Mouse (Mus musculus) left cerebral cortex, postnatal 25 days (tissue): ENCODE measurements around the gene Sgip1. TPM values are rescaled to one million over a fixed set of nuclear protein-coding genes. Genes with fewer than 3 reads are reported as not detected.

ENCODE experiments used
- DNase-seq, 2 experiments: peaks; one replicate each; pipeline ENCODE4 v3.0.0; 2022; ENCODE audit warnings: low spot score in 2 of 2, mixed read lengths in 1 of 2
- intact Hi-C: fragments of 180-260 bp; cut with DNase I; formaldehyde crosslinking; loops from one replicate; pipeline ENCODE4 v1.15.1; 2025
- total RNA-seq, 2 experiments: library from RNA; stranded (reverse); gene quantifications; 2 replicates each; pipeline ENCODE4 v1.2.3; 2021

Sgip1 gene
- total RNA-seq, 2 experiments from 2014 or later = 293 to 306 TPM

DNA sequence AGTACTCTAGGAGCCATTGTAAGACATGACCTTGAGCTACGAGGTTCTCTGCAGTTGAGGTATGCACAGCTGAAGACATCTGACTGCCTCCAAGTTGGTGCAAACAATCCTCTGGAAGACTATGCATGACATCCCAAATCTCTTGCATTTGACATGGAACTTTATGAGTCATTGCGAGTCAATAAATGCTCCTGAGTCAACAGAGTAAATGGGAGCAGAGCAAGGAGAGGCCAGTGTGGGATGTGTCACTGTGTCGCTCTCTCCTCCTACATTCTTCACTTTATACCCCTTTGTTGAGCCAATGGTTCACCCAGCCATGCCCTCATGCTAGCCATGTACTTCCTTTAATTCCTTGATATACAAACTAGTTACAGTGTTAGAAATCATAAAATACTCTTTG is 142.0 kb downstream of the Sgip1 start:
- DNase-seq = no peak
- intact Hi-C loops = no loop called here

DNA sequence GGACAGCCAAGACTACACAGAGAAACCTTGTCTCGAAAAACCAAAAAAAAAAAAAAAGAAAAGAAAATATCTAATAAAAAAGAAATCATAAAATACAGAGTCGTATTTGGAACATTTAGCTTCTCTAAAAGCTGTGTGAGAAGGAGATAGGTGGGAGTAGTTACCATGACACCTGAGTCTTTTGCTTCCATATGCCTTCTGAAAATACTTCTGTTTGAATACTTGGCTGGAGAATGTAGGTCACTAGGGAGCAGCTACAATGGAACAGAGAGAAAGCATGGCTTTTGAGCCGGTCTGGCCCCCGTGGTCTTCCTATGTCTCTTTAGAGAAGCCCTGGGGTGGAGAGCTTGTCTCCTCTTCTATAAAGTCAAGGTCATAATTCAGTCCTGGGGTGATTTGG is 143.1 kb downstream of the Sgip1 start:
- peak in 1 of 2 experiments; percentile 47 for DNase-seq
- intact Hi-C loops = no loop called here

- no peak for DNase-seq
- intact Hi-C loops = no loop called here
Observed at GRCm38 (mm10) chr4:102886459-102886858, 145.4 kb downstream of the Sgip1 start.

DNA sequence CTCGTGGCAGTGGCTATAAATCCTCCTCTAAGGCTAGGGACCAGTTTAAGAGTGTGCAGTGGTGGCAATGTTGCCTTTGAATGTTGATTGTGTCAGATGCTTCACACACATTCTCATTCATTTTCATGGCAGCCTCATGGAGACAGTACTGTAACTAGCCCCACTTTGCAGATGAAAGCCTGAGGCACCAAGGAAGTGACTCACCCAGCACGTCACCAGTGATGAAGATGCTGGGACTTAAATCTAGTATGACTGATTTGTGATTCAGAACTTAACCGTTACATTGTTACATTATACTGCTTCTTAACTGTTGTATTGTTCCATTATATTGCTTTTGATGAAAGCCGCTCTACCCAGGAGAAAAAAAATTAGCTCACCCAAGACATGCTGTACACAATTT is 145.8 kb downstream of the Sgip1 start:
- intact Hi-C loops = no loop called here

GRCm38 (mm10) chr4:102887770-102888689 is 146.9 kb downstream of the Sgip1 start:
- peak; percentile 60 to 89 for DNase-seq
- intact Hi-C loops = no loop called here

More for the DNA sequence above, 145.8 kb downstream of the Sgip1 start:
- no peak for DNase-seq

GRCm38 (mm10) chr4:102895866-102896265 is 154.8 kb downstream of the Sgip1 start:
- intact Hi-C loops = no loop called here
- no peak for DNase-seq

DNA sequence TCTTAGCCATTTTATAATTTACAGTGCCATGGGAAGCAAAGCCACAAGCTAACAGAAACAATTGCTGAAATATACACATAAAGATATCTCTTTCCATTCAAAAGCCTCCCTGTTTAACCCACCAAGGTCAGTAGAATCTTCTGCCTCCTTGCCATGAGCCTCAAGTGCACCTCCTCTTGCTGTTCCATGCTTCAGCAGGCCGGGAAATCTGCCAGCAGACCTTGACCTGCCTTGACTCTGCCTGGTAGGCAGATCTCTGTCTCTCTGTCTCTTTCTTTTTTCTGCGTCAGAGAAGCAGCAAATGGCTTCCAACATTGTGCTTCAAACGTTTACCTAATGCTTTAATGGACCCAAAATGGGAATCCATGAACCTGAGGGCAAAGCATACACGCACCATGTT is 157.9 kb downstream of the Sgip1 start:
- intact Hi-C loops = no loop called here
- DNase-seq = no peak

- intact Hi-C loops = no loop called here
- DNase-seq = no peak
Observed at GRCm38 (mm10) chr4:102899683-102900082, 158.6 kb downstream of the Sgip1 start.

GRCm38 (mm10) chr4:102900166-102900565 is 159.1 kb downstream of the Sgip1 start:
- intact Hi-C loops = no loop called here
- no peak for DNase-seq

DNA sequence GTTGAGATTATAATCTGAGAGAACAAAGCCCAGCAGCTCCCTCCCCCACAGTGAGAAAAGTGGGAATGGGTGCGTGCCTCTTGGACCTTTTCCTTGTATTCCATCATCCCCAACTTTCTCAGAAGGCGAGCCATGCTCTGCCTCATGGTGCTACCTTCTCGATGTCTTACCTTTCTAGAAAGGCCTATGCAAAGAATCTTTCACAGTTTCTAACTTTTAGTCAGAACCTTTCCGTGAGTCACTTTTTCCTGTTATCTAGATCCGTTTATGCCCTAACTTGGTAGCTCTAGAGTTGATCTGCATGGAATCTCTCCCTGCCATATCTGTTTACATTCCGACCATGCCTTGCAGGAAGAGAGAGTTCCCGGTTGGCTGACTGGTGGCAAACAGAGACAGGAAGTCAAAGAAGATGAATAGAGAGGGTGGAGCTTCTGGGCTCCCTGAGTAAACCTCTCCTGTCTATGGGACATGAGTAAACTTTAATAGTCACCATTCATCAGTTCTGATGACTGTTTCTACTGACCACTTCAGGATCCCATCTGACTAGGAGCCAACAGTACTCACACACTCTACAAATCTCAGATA is 166.8 kb downstream of the Sgip1 start:
- DNase-seq = no peak
- intact Hi-C loops = no loop called here

- intact Hi-C loops = no loop called here
- DNase-seq = no peak
Observed at GRCm38 (mm10) chr4:102910191-102910590, 169.1 kb downstream of the Sgip1 start.

GRCm38 (mm10) chr4:102913176-102913575 is 172.1 kb downstream of the Sgip1 start:
- no peak for DNase-seq
- intact Hi-C loops = no loop called here

GRCm38 (mm10) chr4:102913700-102914327 is 172.7 kb downstream of the Sgip1 start:
- intact Hi-C loops = no loop called here
- DNase-seq = no peak

GRCm38 (mm10) chr4:102918191-102918590 is 177.1 kb downstream of the Sgip1 start:
- intact Hi-C loops = no loop called here
- no peak for DNase-seq

DNA sequence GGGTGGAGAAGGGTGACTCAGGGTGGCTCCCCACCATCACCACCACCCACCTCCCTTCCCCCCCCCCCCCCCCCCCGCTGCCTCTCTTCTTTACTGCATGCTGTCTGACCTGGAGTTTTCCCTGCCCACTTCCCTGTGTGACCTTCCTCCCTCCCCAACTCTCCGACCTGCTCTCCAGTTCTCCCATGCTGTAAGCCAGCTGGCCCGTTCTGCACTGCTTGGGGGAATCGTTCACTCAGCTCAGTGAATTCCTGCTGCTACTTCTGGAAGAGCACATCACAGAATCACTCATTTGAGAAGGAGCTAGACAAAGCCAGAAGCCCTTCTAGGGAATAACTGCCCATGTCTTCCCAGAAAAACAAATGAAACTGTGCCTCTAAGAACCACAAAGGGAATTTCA is 188.4 kb downstream of the Sgip1 start:
- no peak for DNase-seq
- intact Hi-C loops = no loop called here

DNA sequence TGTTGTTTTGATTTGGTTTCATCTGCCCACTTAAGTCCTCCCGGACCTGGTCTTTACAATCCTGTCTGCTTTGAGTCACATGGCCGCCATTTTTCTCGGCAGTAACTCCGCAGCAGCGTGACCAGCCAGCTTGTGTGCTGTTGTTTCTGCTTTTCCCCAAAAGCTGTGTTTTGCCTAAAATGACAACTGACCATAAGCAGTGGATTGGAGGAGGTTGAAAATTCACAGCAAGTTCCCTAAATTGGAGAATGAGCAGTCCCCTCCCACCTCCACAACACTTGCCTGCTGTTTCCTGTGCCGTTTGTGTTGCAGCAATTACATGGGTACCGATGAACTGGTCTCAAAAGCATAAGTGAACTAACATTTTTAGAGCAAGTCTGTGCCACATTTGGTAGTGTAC is 189.6 kb downstream of the Sgip1 start:
- intact Hi-C loops = no loop called here
- DNase-seq = peak in 1 of 2 experiments; percentile 74

- peak in 1 of 2 experiments; percentile 46 for DNase-seq
- intact Hi-C loops = no loop called here
Observed at GRCm38 (mm10) chr4:102940266-102940665, 199.2 kb downstream of the Sgip1 start.

GRCm38 (mm10) chr4:102940738-102941137 is 199.6 kb downstream of the Sgip1 start:
- peak in 1 of 2 experiments; percentile 74 for DNase-seq
- intact Hi-C loops = no loop called here

- intact Hi-C loops = no loop called here
- DNase-seq = no peak
Observed at GRCm38 (mm10) chr4:102944325-102944724, 203.2 kb downstream of the Sgip1 start.

GRCm38 (mm10) chr4:102952476-102952875 is 211.4 kb downstream of the Sgip1 start:
- intact Hi-C loops = no loop called here
- peak in 1 of 2 experiments; percentile 72 for DNase-seq
